In genomic region chr1:74791249-74791648, GRCm38 (mm10) we compare ENCODE assay signal across 8 mouse cellular contexts. TPM values are rescaled to one million over a fixed set of nuclear protein-coding genes. Genes with fewer than 3 reads are reported as not detected.
DNase-seq lines count a peak whose midpoint lies in the region; ATAC-seq and TF ChIP-seq lines count a peak whose summit lies in the region.

Gene Wnt10a (plus strand): TSS chr1:74791516.

- no peaks in the 10 kb centered on the region for H3K36me3 ChIP-seq in kidney, adult 2 months (ENCODE audit: control insufficient read depth, insufficient read depth, low read length)
- no peaks in the 10 kb centered on the region for H3K36me3 ChIP-seq in embryonic facial prominence, embryonic 10.5 days (replicated peaks)
- H3K36me3 ChIP-seq in intestine, embryonic 15.5 days, result no peaks in the 10 kb centered on the region
- H3K36me3 ChIP-seq in midbrain, embryonic 16.5 days (ENCODE audit: control insufficient read depth, insufficient read depth, low read length), result no peaks in the 10 kb centered on the region

- TF ChIP-seq POLR2A in kidney, adult 2 months (IDR thresholded peaks at IDR 0.05; ENCODE audit: low read depth, low read length), result no peak

- H3K4me2 ChIP-seq in intestine, embryonic 15.5 days (replicated peaks), result peak within 1 kb of the TSS; percentile 56
- peak within 1 kb of the TSS; percentile 69 for H3K4me2 ChIP-seq in midbrain, embryonic 16.5 days (ENCODE audit: low read length)

- 4% methylated on average over 11 of the region's 11 CpGs for WGBS in kidney, adult 2 months
- 2% methylated on average over 11 of the region's 11 CpGs for WGBS in embryonic facial prominence, embryonic 10.5 days
- 2% methylated on average over 11 of the region's 11 CpGs for WGBS in intestine, embryonic 15.5 days
- WGBS in midbrain, embryonic 16.5 days, result 1% methylated on average over 11 of the region's 11 CpGs

- H3K9me3 ChIP-seq in embryonic facial prominence, embryonic 10.5 days, result no peaks in the 10 kb centered on the region
- H3K9me3 ChIP-seq in intestine, embryonic 15.5 days, result no peaks in the 10 kb centered on the region
- H3K9me3 ChIP-seq in midbrain, embryonic 16.5 days (replicated peaks; ENCODE audit: control insufficient read depth, low read length, poor library complexity, severe bottlenecking), result no peaks in the 10 kb centered on the region

- no peak within 1 kb of the TSS for H3K4me3 ChIP-seq in kidney, adult 2 months (ENCODE audit: insufficient read depth, low read depth, low read length)
- peak within 1 kb of the TSS; percentile 45 for H3K4me3 ChIP-seq in embryonic facial prominence, embryonic 10.5 days
- peak within 1 kb of the TSS; percentile 22 for H3K4me3 ChIP-seq in intestine, embryonic 15.5 days (replicated peaks)
- H3K4me3 ChIP-seq in midbrain, embryonic 16.5 days (ENCODE audit: low read depth, low read length), result peak within 1 kb of the TSS; percentile 32

- H3K9ac ChIP-seq in intestine, embryonic 15.5 days, result 0 out of 2 replicates have a peak within 1 kb of the TSS, but pooled peaks have one; percentile 6
- peak within 1 kb of the TSS; percentile 53 for H3K9ac ChIP-seq in midbrain, embryonic 16.5 days (ENCODE audit: low read depth, low read length)

- DNase-seq in kidney, adult 2 months, result peak; percentile 29
- DNase-seq in kidney, adult 11 months, result no peak
- no peak for DNase-seq in embryonic facial prominence, embryonic 10.5 days (ENCODE audit: low spot score)
- DNase-seq in thymus, postnatal 10 days (ENCODE audit: low spot score in 2 of 2), result no peak

- H3K27ac ChIP-seq in kidney, adult 2 months (ENCODE audit: insufficient read depth, low read depth, low read length), result no peak within 1 kb of the TSS
- peak within 1 kb of the TSS; percentile 54 for H3K27ac ChIP-seq in embryonic facial prominence, embryonic 10.5 days (replicated peaks)
- no peak within 1 kb of the TSS for H3K27ac ChIP-seq in intestine, embryonic 15.5 days
- H3K27ac ChIP-seq in midbrain, embryonic 16.5 days (ENCODE audit: low read length), result no peak within 1 kb of the TSS

- no peak for ATAC-seq in intestine, embryonic 15.5 days
- ATAC-seq in midbrain, embryonic 16.5 days, result no peak
- ATAC-seq in monocyte, adult 5-6 weeks (replicated peaks; ENCODE audit: insufficient number of reproducible peaks, low FRiP score, low TSS enrichment, poor library complexity, severe bottlenecking), result no peak
- no peak for ATAC-seq in megakaryocyte-erythroid progenitor cell, adult 5-6 weeks (replicated peaks; ENCODE audit: low FRiP score, low TSS enrichment, poor library complexity, severe bottlenecking)

- H3K4me1 ChIP-seq in kidney, adult 2 months (ENCODE audit: control insufficient read depth, insufficient read depth, low read length), result no peaks in the 10 kb centered on the region
- H3K4me1 ChIP-seq in embryonic facial prominence, embryonic 10.5 days, result peaks cover 70% of the 10 kb centered on the region
- H3K4me1 ChIP-seq in intestine, embryonic 15.5 days (replicated peaks), result peaks cover 18% of the 10 kb centered on the region
- peaks cover 21% of the 10 kb centered on the region for H3K4me1 ChIP-seq in midbrain, embryonic 16.5 days (ENCODE audit: control insufficient read depth, insufficient read depth, low read length)

- no peak for TF ChIP-seq CTCF in kidney, adult 2 months (conservative IDR thresholded peaks at IDR 0.05; ENCODE audit: insufficient read depth, insufficient read length, low read depth, low read length)

- H3K27me3 ChIP-seq in kidney, adult 2 months (replicated peaks; ENCODE audit: control insufficient read depth, insufficient read depth, low read length), result no peaks in the 10 kb centered on the region; the same call in 1 of the 2 replicates
- H3K27me3 ChIP-seq in embryonic facial prominence, embryonic 10.5 days (replicated peaks; ENCODE audit: low read depth, poor library complexity, severe bottlenecking), result peaks cover 100% of the 10 kb centered on the region
- H3K27me3 ChIP-seq in intestine, embryonic 15.5 days (replicated peaks), result peaks cover 97% of the 10 kb centered on the region
- peaks cover 67% of the 10 kb centered on the region for H3K27me3 ChIP-seq in midbrain, embryonic 16.5 days (ENCODE audit: control insufficient read depth, insufficient read depth, low read depth, low read length)

RNA-seq across cellular contexts. Expression of gene Wnt10a, which starts in this region (rescaled TPM):
- 1.2 TPM in 2 replicates for polyA plus RNA-seq in kidney, adult 2 months (2012; rRNA removed)
- 0.70 and 1.2 TPM in 2 replicates for polyA plus RNA-seq in embryonic facial prominence, embryonic 10.5 days (2016; fragmentation: Nextera tagmentation; extraction: Ambion mirVana)
- 0.15 and 0.16 TPM in 2 replicates for polyA plus RNA-seq in intestine, embryonic 15.5 days (2015; fragmentation: Nextera tagmentation; extraction: Ambion mirVana)
- polyA plus RNA-seq in midbrain, embryonic 16.5 days (2015; fragmentation: Nextera tagmentation; extraction: Ambion mirVana), result 0.10 and 0.47 TPM in 2 replicates
- total RNA-seq in monocyte, adult 5-6 weeks (2017), result not detected in 3 replicates
- not detected in 2 replicates for total RNA-seq in megakaryocyte-erythroid progenitor cell, adult 5-6 weeks (2014; fragmentation: Nextera tagmentation)
- total RNA-seq in megakaryocyte-erythroid progenitor cell, adult 5-6 weeks (2017), result not detected in 2 replicates
